Mouse (Mus musculus): ENCODE data around the gene Mgat5. TPM values are rescaled to one million over a fixed set of nuclear protein-coding genes. Genes with fewer than 3 reads are reported as not detected.
A peak's percentile ranks its signal among the peaks of the same experiment; 100 is the strongest.

The Mgat5 gene
- polyA plus RNA-seq, 1 experiment from 2014 or later, result 6.2 TPM

DNA sequence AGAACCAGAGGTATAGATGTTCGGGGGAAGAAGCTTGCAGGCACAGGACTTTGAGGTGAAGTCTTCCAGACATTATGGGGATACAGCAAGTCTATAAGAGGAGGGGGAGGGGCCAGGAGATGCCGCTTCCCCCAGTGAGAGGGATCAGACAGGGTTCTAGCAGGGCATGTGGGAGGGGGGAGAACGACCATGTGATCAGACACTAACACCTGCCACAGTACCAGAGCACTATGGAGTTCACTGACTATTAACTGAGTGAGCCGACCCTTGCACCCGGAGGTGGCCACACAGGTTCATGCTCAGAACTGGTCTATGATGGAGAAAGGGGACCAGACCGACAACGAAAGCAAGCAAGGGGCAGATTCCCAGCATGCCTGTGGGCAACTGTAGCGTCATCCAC, 318.5 kb downstream of the Mgat5 start:
- ATAC-seq (ENCODE audit: insufficient number of reproducible peaks, insufficient read depth, low FRiP score, low TSS enrichment), result no peak
- Histone ChIP-seq H3K4me1 (no peaks in the 10 kb centered on the region), H3K4me3 (no peak overlapping the region), H3K4me2 (replicated peaks) (no peak overlapping the region), H3K36me3 (no peaks in the 10 kb centered on the region), H3K27me3 (no peaks in the 10 kb centered on the region), H3K27ac (no peak overlapping the region), H3K9ac (no peak overlapping the region), H3K9me3 (no peaks in the 10 kb centered on the region)
- 85% methylated on average over 8 of the region's 8 CpGs for WGBS

DNA sequence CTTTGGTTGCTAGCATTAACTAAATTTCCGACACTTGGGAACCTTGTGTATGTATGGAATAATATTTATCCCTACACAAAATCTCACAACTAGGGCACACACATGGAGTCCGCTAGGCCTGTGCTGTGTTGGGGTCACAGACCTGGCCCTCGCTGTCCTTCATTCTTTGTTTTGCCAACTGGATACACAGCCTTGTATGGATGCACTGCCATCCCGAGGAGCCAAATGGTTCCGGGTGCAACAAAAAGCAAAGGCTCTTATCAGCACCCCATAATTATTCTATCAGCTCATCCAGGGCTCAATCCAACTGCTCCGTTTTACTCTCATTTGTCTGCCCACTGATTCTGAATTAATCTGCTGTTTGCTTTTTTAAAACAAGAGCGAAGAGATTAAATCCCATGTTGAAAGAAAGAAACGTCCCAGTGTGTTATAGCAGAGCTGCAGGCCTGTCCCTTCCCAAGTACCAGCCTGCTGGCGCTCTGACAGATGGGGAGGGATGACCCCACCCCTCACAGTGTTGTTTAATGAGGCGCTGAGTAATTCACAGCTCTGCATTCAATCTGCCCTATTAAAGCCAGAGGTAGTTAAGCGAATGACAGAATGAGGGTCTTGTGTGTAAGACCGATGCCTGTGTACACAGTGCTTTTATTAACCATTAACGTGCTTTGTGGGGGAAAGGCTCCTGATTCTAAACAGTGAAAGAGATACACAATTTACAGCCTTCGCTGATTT, 326.2 kb downstream of the Mgat5 start:
- no peak for ATAC-seq (ENCODE audit: insufficient number of reproducible peaks, insufficient read depth, low FRiP score, low TSS enrichment)

DNA sequence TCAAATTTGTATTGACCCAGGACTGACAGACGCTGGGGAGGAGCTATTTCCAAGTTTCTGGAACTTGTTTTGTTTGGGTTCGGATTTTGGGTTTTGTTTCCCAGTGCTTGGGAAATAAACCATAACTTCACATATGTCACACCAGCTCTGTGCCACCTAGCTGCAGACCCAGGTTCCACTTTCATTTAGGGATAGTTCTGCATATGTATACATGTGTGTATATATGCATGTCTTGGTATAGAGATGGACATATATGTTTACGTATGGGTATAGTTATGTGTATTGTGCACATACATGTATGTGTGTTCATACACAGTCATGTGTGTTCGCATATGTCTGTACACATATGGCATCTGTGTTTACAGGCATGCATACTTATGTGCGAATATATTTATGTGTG, 326.9 kb downstream of the Mgat5 start:
- 68% methylated on average over 5 of the region's 5 CpGs for WGBS

More for the DNA sequence above, 326.2 kb downstream of the Mgat5 start:
- H3K4me2 ChIP-seq (replicated peaks), result no peak overlapping the region
- H3K4me1 ChIP-seq, result peaks cover 7% of the 10 kb centered on the region; the same call in 1 of the 2 replicates
- H3K27ac ChIP-seq, result no peak overlapping the region
- H3K9me3 ChIP-seq, result no peaks in the 10 kb centered on the region
- WGBS, result 44% methylated on average over 14 of the region's 14 CpGs
- no peak overlapping the region for H3K9ac ChIP-seq
- H3K4me3 ChIP-seq, result no peak overlapping the region
- H3K36me3 ChIP-seq, result no peaks in the 10 kb centered on the region
- no peaks in the 10 kb centered on the region for H3K27me3 ChIP-seq

DNA sequence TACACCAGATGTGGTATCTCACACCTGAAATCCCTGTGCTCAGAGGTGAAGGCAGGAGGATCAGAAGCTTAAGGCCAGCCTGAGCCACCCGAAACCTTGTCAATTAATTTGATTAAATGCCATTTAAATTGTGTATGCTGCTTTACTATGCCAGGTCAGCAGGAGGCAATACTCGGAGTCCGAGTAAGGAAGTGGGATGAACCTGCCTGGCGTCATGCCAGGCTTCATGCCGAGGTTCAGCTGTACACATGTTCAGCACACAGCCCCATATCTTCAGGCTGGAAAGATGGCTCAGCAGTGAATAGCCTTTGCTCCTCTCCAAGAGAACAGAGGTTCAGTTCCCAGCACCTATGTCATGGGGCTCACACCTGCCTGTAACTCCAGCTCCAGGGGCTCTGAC, 331.6 kb downstream of the Mgat5 start:
- no peak for ATAC-seq (ENCODE audit: insufficient number of reproducible peaks, insufficient read depth, low FRiP score, low TSS enrichment)
- H3K9me3 ChIP-seq, result no peaks in the 10 kb centered on the region
- H3K27ac ChIP-seq, result peak overlapping the region; percentile 79
- no peaks in the 10 kb centered on the region for H3K36me3 ChIP-seq
- peaks cover 25% of the 10 kb centered on the region for H3K4me1 ChIP-seq
- 41% methylated on average over 5 of the region's 5 CpGs for WGBS
- H3K4me3 ChIP-seq, result peak overlapping the region; percentile 14; the same call in 1 of the 2 replicates
- H3K4me2 ChIP-seq (replicated peaks), result peak overlapping the region; percentile 41
- 0 out of 2 replicates have a peak overlapping the region, but pooled peaks have one; percentile 20 for H3K9ac ChIP-seq
- no peaks in the 10 kb centered on the region for H3K27me3 ChIP-seq

More for the DNA sequence above, 326.9 kb downstream of the Mgat5 start:
- H3K4me1 ChIP-seq, result peaks cover 14% of the 10 kb centered on the region
- no peaks in the 10 kb centered on the region for H3K36me3 ChIP-seq
- no peak overlapping the region for H3K4me3 ChIP-seq
- no peaks in the 10 kb centered on the region for H3K9me3 ChIP-seq
- no peak overlapping the region for H3K9ac ChIP-seq
- H3K27me3 ChIP-seq, result no peaks in the 10 kb centered on the region
- ATAC-seq (ENCODE audit: insufficient number of reproducible peaks, insufficient read depth, low FRiP score, low TSS enrichment), result no peak
- no peak overlapping the region for H3K4me2 ChIP-seq (replicated peaks)
- no peak overlapping the region for H3K27ac ChIP-seq

DNA sequence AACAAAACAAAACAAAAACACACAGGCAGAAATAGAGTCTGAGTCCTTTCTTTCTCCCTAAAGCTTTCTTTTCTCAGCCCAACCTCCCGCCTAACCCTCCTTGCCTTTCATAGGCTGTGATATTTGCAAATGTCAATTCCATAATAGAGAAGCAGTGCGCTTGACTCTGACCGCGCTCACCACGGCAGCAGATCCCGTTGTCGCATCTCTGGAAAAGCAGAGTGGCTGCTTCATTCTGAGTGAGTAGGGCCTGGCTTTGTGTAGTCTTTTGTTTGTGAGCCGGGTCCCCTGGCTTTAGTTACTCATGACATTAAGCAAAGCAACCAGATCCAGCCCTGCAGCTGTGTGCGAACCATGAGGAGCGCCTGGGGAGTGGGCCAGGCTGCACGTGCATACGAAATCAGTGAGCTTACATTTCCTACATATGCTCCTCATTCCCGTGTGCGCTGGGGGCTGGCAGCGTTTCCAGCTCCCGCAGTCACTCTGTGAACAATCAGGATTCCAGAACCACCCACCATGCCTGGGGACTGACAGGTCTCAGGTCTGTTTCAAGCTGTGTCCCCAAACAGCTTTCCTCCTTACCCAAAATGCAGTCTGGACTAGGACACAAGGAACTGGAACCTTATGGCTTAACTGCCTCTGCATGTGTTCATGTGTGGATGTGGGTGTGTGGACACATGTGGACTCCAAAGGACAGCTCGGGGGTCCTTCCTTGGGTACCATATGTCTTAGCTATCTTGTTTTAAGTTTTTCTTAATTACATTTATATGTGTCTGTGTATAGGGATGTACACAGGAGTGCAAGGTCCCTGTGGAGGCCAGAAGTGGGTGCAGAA, 332.6 kb downstream of the Mgat5 start:
- Histone ChIP-seq H3K27me3 (no peaks in the 10 kb centered on the region), H3K4me1 (peaks cover 25% of the 10 kb centered on the region), H3K4me2 (replicated peaks) (peak overlapping the region; percentile 41), H3K9ac (0 out of 2 replicates have a peak overlapping the region, but pooled peaks have one; percentile 20), H3K4me3 (peak overlapping the region; percentile 14), H3K27ac (peak overlapping the region; percentile 79), H3K36me3 (no peaks in the 10 kb centered on the region), H3K9me3 (no peaks in the 10 kb centered on the region)
- ATAC-seq (ENCODE audit: insufficient number of reproducible peaks, insufficient read depth, low FRiP score, low TSS enrichment), result peak; percentile 90
- 8% methylated on average over 17 of the region's 17 CpGs for WGBS

Data from embryonic facial prominence, embryonic 12.5 days (tissue).